ENCODE assay signal across 21 mouse cellular contexts in genomic region chr10:9264309-9265000, GRCm38 (mm10).
"Had no signal": no experiment of that assay in that cellular context is flagged by ENCODE, and none has a peak within 500 bp of the region (broad histone marks: within the 10 kb centered on the region; RNA-seq: fewer than 3 reads in every experiment).

No protein-coding gene starts in this region.

- H3K9me3 ChIP-seq: kidney, embryonic 15.5 days; limb, embryonic 10.5 days; limb, embryonic 13.5 days; liver, embryonic 12.5 days; liver, embryonic 15.5 days; lung, embryonic 15.5 days; midbrain, embryonic 12.5 days; stomach, embryonic 15.5 days had no signal

- H3K27ac ChIP-seq: kidney, embryonic 15.5 days; limb, embryonic 10.5 days; limb, embryonic 13.5 days; liver, embryonic 12.5 days; liver, embryonic 15.5 days; lung, embryonic 15.5 days; midbrain, embryonic 12.5 days; stomach, embryonic 15.5 days had no signal

- H3K27me3 ChIP-seq: kidney, embryonic 15.5 days; limb, embryonic 13.5 days; liver, embryonic 12.5 days; liver, embryonic 15.5 days; lung, embryonic 15.5 days; megakaryocyte, embryonic 14.5 days; midbrain, embryonic 12.5 days; stomach, embryonic 15.5 days had no signal

- DNase-seq: kidney, adult 11 months; kidney, adult 8-10 months; kidney, postnatal 10 days; kidney, postnatal 36 days; liver; lung, adult 18-20 months; lung, postnatal 10 days; lung, postnatal 36 days; right cerebral cortex, postnatal 4 days; thymus, adult 2 months; thymus, postnatal 14 days; thymus, postnatal 4 days had no signal

- H3K4me1 ChIP-seq: kidney, embryonic 15.5 days; limb, embryonic 10.5 days; limb, embryonic 13.5 days; liver, embryonic 12.5 days; liver, embryonic 15.5 days; lung, embryonic 15.5 days; megakaryocyte, embryonic 14.5 days; stomach, embryonic 15.5 days had no signal

- H3K36me3 ChIP-seq: kidney, embryonic 15.5 days; limb, embryonic 10.5 days; limb, embryonic 13.5 days; liver, embryonic 12.5 days; liver, embryonic 15.5 days; lung, embryonic 15.5 days; midbrain, embryonic 12.5 days; stomach, embryonic 15.5 days had no signal

- H3K4me3 ChIP-seq: kidney, embryonic 15.5 days; limb, embryonic 10.5 days; limb, embryonic 13.5 days; liver, embryonic 12.5 days; liver, embryonic 15.5 days; lung, embryonic 15.5 days; megakaryocyte, embryonic 14.5 days; midbrain, embryonic 12.5 days; stomach, embryonic 15.5 days had no signal

- ATAC-seq: liver, embryonic 12.5 days had no signal

- H3K4me2 ChIP-seq: kidney, embryonic 15.5 days; limb, embryonic 13.5 days; liver, embryonic 12.5 days; liver, embryonic 15.5 days; lung, embryonic 15.5 days; midbrain, embryonic 12.5 days; stomach, embryonic 15.5 days had no signal

- H3K9ac ChIP-seq: kidney, embryonic 15.5 days; limb, embryonic 13.5 days; liver, embryonic 12.5 days; liver, embryonic 15.5 days; lung, embryonic 15.5 days; midbrain, embryonic 12.5 days; stomach, embryonic 15.5 days had no signal
